Mouse (Mus musculus): ENCODE results near the gene Ppp1r14a. TPM values are rescaled to one million over a fixed set of nuclear protein-coding genes. Genes with fewer than 3 reads are reported as not detected.

Gene Ppp1r14a
- polyA plus RNA-seq, 1 experiment from 2014 or later = 18.1 TPM

GRCm38 (mm10) chr7:29280801-29281200 lies 8.3 kb upstream of the Ppp1r14a start:
- no peaks in the 10 kb centered on the region for H3K9me3 ChIP-seq (replicated peaks)
- no peak for ATAC-seq (ENCODE audit: insufficient number of reproducible peaks, low FRiP score, low TSS enrichment, low read depth)
- no peak overlapping the region for H3K9ac ChIP-seq
- H3K27ac ChIP-seq (replicated peaks) = no peak overlapping the region
- H3K4me1 ChIP-seq = peaks cover 30% of the 10 kb centered on the region
- peak overlapping the region; percentile 61 for H3K4me3 ChIP-seq (replicated peaks)
- H3K36me3 ChIP-seq = no peaks in the 10 kb centered on the region
- 9% methylated on average over 13 of the region's 13 CpGs for WGBS
- H3K4me2 ChIP-seq (replicated peaks) = peak overlapping the region; percentile 99
- H3K27me3 ChIP-seq = peaks cover 27% of the 10 kb centered on the region

DNA sequence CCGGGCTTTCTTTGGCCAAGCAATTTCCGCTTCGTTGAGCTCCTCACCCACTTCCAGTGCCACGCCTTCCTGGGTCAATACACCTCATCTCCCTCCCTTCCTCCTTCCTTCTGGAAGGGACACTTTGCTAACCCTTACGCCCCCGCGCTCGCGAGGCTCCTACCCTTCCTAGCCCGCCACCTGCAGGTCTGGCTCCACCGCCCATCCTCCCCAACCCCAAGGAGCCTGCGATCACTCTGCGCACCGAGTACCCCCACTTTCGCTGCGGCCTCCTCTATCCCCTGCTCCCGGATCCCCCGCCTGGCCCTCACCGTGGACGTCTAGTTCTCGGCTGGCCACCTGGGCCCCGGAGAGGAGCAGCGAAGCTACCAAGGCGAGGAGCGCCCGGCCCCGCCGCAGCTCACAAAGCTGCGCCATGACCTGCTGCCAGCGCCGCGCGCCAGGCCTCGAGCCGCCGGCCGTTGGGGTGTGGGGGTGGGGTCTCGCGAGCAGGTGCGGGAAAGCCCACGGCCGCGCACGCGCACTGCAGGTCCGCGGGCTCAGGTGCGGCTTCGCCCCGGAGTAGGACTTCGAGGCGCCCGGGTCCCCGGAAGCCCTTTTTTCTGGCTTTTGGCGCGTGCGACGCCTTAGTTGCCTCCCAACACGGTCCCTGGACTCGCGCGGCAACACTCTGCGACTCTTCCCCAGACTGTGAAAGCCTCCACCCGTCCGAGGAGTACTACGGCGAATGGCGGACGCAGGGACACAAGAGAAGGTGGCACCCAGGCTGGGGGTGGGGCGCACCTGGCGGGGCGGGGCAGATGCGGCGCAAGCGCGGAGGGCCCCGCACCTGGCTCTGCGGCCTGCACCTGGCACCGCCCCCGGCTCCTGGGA lies 7.7 kb upstream of the Ppp1r14a start, which contains the start of gene Spint2:
Spint2 (minus strand) TSS at position 712 of the 873 bp plus-strand sequence.
- H3K9ac ChIP-seq = peak within 1 kb of the TSS; percentile 55
- peak; percentile 82 for ATAC-seq (ENCODE audit: insufficient number of reproducible peaks, low FRiP score, low TSS enrichment, low read depth)
- 1% methylated on average over 80 of the region's 80 CpGs for WGBS
- peak within 1 kb of the TSS; percentile 89 for H3K27ac ChIP-seq (replicated peaks)
- H3K27me3 ChIP-seq = peaks cover 27% of the 10 kb centered on the region
- no peaks in the 10 kb centered on the region for H3K36me3 ChIP-seq
- H3K4me1 ChIP-seq = peaks cover 27% of the 10 kb centered on the region
- H3K9me3 ChIP-seq (replicated peaks) = no peaks in the 10 kb centered on the region
- peak within 1 kb of the TSS; percentile 61 for H3K4me3 ChIP-seq (replicated peaks)
- peak within 1 kb of the TSS; percentile 99 for H3K4me2 ChIP-seq (replicated peaks)

GRCm38 (mm10) chr7:29282074-29282554 lies 7.0 kb upstream of the Ppp1r14a start:
- H3K27ac ChIP-seq (replicated peaks) = peak overlapping the region; percentile 89; the same call in 1 of the 2 replicates
- H3K4me3 ChIP-seq (replicated peaks) = peak overlapping the region; percentile 61
- no peaks in the 10 kb centered on the region for H3K36me3 ChIP-seq
- H3K9ac ChIP-seq = peak overlapping the region; percentile 55; the same call in 1 of the 2 replicates
- peak overlapping the region; percentile 99 for H3K4me2 ChIP-seq (replicated peaks)
- 10% methylated on average over 21 of the region's 21 CpGs for WGBS
- peaks cover 21% of the 10 kb centered on the region for H3K4me1 ChIP-seq
- no peaks in the 10 kb centered on the region for H3K9me3 ChIP-seq (replicated peaks)
- peaks cover 27% of the 10 kb centered on the region for H3K27me3 ChIP-seq
- ATAC-seq (ENCODE audit: insufficient number of reproducible peaks, low FRiP score, low TSS enrichment, low read depth) = 0 out of 2 replicates have a peak, but pooled peaks have one; percentile 1

DNA sequence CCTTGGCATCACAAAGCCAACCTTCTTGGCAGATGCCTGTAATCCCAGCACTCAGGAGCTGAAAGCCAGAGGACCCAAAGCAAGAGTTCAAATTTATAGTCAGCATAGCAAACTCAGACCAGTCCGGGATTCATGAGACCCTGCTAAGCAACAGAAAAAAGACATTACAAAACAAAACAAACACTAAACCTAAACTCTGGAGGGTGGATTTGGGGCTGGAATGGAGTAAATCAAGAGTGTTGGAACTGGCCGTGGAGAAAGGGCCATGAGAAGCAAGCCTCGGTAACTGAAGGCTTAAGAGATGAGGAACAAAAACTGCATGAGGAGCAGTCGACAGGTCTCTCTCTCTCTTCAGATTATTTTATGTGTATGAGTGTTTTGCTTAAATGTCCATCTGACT lies 5.2 kb upstream of the Ppp1r14a start:
- WGBS = 81% methylated on average over 4 of the region's 4 CpGs
- Histone ChIP-seq H3K4me3 (replicated peaks) (no peak overlapping the region), H3K27me3 (peaks cover 27% of the 10 kb centered on the region), H3K4me1 (peaks cover 26% of the 10 kb centered on the region), H3K9ac (no peak overlapping the region), H3K36me3 (no peaks in the 10 kb centered on the region), H3K4me2 (replicated peaks) (no peak overlapping the region), H3K27ac (replicated peaks) (no peak overlapping the region), H3K9me3 (replicated peaks) (no peaks in the 10 kb centered on the region)
- no peak for ATAC-seq (ENCODE audit: insufficient number of reproducible peaks, low FRiP score, low TSS enrichment, low read depth)

DNA sequence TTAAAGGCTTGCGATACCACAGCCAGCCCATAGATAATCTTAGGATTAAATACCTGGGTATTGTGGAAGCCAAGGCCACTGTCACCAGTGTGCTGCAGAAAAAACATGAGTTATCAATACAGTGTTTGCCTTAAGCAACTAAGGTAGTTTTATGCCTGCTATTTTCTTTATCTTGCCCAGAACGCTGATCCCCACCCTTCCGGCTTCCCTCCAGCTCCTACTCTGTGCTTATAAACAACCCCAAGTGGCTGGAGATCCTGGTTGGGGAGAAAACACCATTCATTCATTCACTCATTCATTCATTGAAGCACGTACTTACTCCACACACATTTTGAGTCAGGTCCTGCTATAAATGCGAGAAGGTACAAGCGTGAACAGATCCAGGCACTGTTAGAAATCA lies 4.6 kb upstream of the Ppp1r14a start:
- Histone ChIP-seq H3K27me3 (peaks cover 27% of the 10 kb centered on the region), H3K9ac (no peak overlapping the region), H3K9me3 (replicated peaks) (no peaks in the 10 kb centered on the region), H3K4me3 (replicated peaks) (no peak overlapping the region), H3K27ac (replicated peaks) (no peak overlapping the region), H3K4me1 (peaks cover 32% of the 10 kb centered on the region), H3K36me3 (no peaks in the 10 kb centered on the region), H3K4me2 (replicated peaks) (no peak overlapping the region)
- 81% methylated on average over 6 of the region's 6 CpGs for WGBS
- ATAC-seq (ENCODE audit: insufficient number of reproducible peaks, low FRiP score, low TSS enrichment, low read depth) = no peak

GRCm38 (mm10) chr7:29287481-29287880 lies 1.6 kb upstream of the Ppp1r14a start:
- WGBS = 78% methylated on average over 7 of the region's 7 CpGs
- ATAC-seq (ENCODE audit: insufficient number of reproducible peaks, low FRiP score, low TSS enrichment, low read depth) = no peak
- Histone ChIP-seq H3K27ac (replicated peaks) (no peak overlapping the region), H3K9me3 (replicated peaks) (no peaks in the 10 kb centered on the region), H3K4me3 (replicated peaks) (no peak overlapping the region), H3K4me2 (replicated peaks) (no peak overlapping the region), H3K4me1 (peaks cover 38% of the 10 kb centered on the region), H3K9ac (no peak overlapping the region), H3K27me3 (peaks cover 4% of the 10 kb centered on the region), H3K36me3 (no peaks in the 10 kb centered on the region)

DNA sequence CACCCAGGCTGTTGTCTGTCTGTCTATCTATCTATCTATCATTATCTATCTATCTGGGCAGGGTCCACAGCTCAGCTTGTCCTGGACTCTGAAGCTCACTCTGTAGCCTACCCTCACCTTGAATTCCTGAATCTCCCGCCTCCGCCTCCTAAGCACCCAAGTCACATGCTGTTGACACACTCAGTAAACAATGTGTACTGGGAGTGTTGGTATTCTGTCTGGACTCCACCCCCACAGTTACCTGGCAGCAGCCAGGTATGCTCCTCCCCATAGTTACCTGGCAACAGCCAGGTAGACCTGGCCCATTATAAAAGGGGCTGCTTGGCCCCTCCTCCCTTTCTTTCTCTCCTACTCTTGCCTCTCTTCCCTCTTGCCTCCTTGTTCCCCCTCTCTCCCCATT lies 1.0 kb upstream of the Ppp1r14a start:
- Histone ChIP-seq H3K27ac (replicated peaks) (no peak overlapping the region), H3K4me1 (peaks cover 44% of the 10 kb centered on the region), H3K9ac (no peak overlapping the region), H3K9me3 (replicated peaks) (no peaks in the 10 kb centered on the region), H3K4me2 (replicated peaks) (no peak overlapping the region), H3K4me3 (replicated peaks) (no peak overlapping the region), H3K27me3 (no peaks in the 10 kb centered on the region), H3K36me3 (no peaks in the 10 kb centered on the region)
- 80% methylated on average over 2 of the region's 2 CpGs for WGBS
- no peak for ATAC-seq (ENCODE audit: insufficient number of reproducible peaks, low FRiP score, low TSS enrichment, low read depth)

DNA sequence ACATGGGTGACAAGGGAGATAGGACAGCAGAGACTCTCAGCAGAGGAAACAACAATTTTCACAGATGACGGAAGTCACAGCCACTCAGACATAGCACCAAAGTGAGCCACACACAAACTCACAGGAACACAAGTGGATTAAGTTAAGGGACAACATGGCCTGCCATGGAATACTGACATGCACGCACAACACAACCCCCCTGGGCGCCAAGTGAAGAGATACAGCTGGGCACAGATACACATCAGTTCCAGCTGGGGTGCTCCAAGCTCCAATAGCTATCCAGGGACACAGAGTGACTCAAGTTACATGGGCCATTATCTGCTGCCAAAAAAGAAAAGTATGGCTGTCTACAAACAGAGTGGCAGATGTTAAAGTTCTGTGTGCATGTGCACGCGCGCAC lies 748 bp downstream of the Ppp1r14a start:
- Histone ChIP-seq H3K36me3 (no peaks in the 10 kb centered on the region), H3K4me3 (replicated peaks) (peak overlapping the region; percentile 62), H3K4me1 (peaks cover 50% of the 10 kb centered on the region), H3K9ac (0 out of 2 replicates have a peak overlapping the region, but pooled peaks have one; percentile 33), H3K27ac (replicated peaks) (0 out of 2 replicates have a peak overlapping the region, but pooled peaks have one; percentile 73), H3K9me3 (replicated peaks) (no peaks in the 10 kb centered on the region), H3K27me3 (no peaks in the 10 kb centered on the region), H3K4me2 (replicated peaks) (peak overlapping the region; percentile 92)
- WGBS = 59% methylated on average over 6 of the region's 6 CpGs
- ATAC-seq (ENCODE audit: insufficient number of reproducible peaks, low FRiP score, low TSS enrichment, low read depth) = no peak

DNA sequence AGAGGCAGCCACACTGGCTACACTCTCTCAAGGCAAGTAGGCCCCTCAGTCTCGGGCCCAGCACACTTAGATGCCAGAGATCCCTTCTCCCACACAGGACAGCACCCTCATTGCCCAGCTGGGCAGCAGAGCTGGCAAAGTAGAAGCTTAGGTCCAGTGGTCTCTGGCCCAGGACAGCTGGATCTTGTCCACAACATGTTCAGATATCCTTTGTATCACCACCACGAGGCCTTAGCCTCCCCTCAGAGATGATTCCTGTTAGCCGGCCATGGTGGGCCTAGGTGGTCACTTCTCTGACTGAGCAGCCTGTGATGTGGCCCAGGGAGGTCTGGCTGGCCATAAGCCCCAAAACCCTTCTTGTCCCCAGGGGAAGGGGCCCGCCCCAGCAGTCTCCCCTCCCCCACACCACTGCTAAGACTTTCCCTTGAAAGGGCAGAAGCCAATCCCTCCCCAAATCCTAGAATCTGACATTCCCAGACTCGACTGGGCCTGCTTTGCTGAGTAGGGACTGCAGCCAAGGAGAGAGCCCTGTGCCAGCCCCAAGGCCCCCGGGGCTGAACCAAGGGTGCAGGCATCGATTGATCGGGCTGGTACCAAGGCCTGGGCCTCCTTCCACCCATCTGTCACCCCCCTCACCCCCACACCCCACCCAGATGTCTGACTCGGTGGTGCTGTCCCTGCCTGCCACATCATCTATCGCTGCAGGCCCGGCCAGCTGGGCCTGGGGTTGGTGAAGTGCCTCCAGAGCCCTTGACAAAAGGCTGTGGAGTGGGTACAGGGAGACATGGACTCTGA lies 1.8 kb downstream of the Ppp1r14a start:
- H3K4me3 ChIP-seq (replicated peaks) = no peak overlapping the region
- H3K27ac ChIP-seq (replicated peaks) = peak overlapping the region; percentile 48; the same call in 1 of the 2 replicates
- ATAC-seq (ENCODE audit: insufficient number of reproducible peaks, low FRiP score, low TSS enrichment, low read depth) = no peak

DNA sequence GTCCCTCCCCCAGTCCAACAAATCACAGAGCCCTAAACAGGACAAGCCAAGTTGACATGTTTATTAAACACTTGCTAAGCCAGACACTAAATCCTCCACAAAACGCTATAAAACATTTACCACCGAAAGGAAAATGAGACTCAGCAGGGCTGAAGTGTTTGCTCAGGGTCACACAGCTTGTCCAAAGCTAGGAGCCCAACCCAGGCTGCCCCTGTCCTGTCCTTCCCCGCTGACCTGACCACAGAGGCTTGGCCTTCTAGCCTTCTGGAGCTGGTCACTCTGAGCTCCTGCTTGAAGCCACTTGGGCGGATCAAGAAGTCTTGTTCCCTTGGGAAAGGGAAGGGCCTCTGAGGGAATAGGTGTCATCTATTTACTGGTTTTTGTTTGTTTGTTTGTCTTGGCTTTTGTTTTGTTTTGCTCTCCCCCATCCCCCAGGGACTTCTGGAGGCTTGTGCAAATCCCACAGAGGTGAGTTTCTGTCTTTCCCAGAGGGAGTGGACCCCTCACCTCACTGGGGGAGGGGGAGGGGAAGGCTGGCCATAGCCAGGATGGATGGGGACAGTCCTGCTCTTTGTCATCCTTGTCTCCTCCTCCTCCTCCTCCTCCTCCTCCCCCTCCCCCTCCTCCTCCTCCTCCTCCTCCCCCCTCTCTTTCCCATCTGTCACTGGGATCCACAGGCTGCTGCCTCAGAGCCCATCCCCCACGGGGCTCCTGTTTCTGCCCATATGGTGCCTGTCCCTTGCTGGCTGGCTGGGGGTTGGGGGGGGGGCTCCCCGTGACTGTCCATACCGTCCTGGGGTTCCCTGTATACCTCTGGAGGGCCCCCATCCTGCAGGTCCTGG lies 2.7 kb downstream of the Ppp1r14a start:
- no peak overlapping the region for H3K4me2 ChIP-seq (replicated peaks)
- no peak overlapping the region for H3K4me3 ChIP-seq (replicated peaks)
- 0 out of 2 replicates have a peak, but pooled peaks have one; percentile 16 for ATAC-seq (ENCODE audit: insufficient number of reproducible peaks, low FRiP score, low TSS enrichment, low read depth)
- H3K27ac ChIP-seq (replicated peaks) = peak overlapping the region; percentile 34; the same call in 1 of the 2 replicates
- WGBS = 31% methylated on average over 6 of the region's 7 CpGs
- no peaks in the 10 kb centered on the region for H3K9me3 ChIP-seq (replicated peaks)
- no peaks in the 10 kb centered on the region for H3K27me3 ChIP-seq
- no peak overlapping the region for H3K9ac ChIP-seq
- no peaks in the 10 kb centered on the region for H3K36me3 ChIP-seq
- H3K4me1 ChIP-seq = peaks cover 50% of the 10 kb centered on the region

More for the DNA sequence above, 1.8 kb downstream of the Ppp1r14a start:
- Histone ChIP-seq H3K4me2 (replicated peaks) (peak overlapping the region; percentile 19), H3K9me3 (replicated peaks) (no peaks in the 10 kb centered on the region), H3K36me3 (no peaks in the 10 kb centered on the region), H3K4me1 (peaks cover 50% of the 10 kb centered on the region), H3K9ac (no peak overlapping the region), H3K27me3 (no peaks in the 10 kb centered on the region)
- 40% methylated on average over 11 of the region's 11 CpGs for WGBS

Data from embryonic facial prominence, embryonic 15.5 days (tissue).